Mouse (Mus musculus): ENCODE results near the gene Ercc2. TPM values are rescaled to one million over a fixed set of nuclear protein-coding genes. Genes with fewer than 3 reads are reported as not detected.

The Ercc2 gene
- polyA plus RNA-seq, 1 experiment from 2014 or later, result 5.6 TPM

- peaks cover 39% of the 10 kb centered on the region; the same call in 1 of the 2 replicates for H3K36me3 ChIP-seq (ENCODE audit: inconsistent target)
- no peak overlapping the region for H3K4me3 ChIP-seq (ENCODE audit: inconsistent target)
- 97% methylated on average over 8 of the region's 8 CpGs for WGBS (ENCODE audit: missing documents)
- no peaks in the 10 kb centered on the region for H3K79me2 ChIP-seq (ENCODE audit: inconsistent target)
- no peak overlapping the region for H3K27ac ChIP-seq
Measured at GRCm38 (mm10) chr7:19350221-19350620, 31.6 kb upstream of the Ercc2 start.

- Histone ChIP-seq H3K4me3 (ENCODE audit: inconsistent target) (no peak overlapping the region), H3K27ac (no peak overlapping the region), H3K36me3 (ENCODE audit: inconsistent target) (peaks cover 28% of the 10 kb centered on the region; the same call in 1 of the 2 replicates), H3K79me2 (ENCODE audit: inconsistent target) (no peaks in the 10 kb centered on the region)
- 98% methylated on average over 5 of the region's 5 CpGs for WGBS (ENCODE audit: missing documents)
Measured at GRCm38 (mm10) chr7:19354991-19355390, 26.8 kb upstream of the Ercc2 start.

GRCm38 (mm10) chr7:19356311-19356710 lies 25.5 kb upstream of the Ercc2 start:
- Histone ChIP-seq H3K36me3 (ENCODE audit: inconsistent target) (peaks cover 21% of the 10 kb centered on the region; the same call in 1 of the 2 replicates), H3K27ac (no peak overlapping the region), H3K4me3 (ENCODE audit: inconsistent target) (no peak overlapping the region), H3K79me2 (ENCODE audit: inconsistent target) (no peaks in the 10 kb centered on the region)
- WGBS (ENCODE audit: missing documents), result 94% methylated on average over 10 of the region's 10 CpGs

- 94% methylated on average over 25 of the region's 25 CpGs for WGBS (ENCODE audit: missing documents)
- peak overlapping the region; percentile 70; the same call in 1 of the 2 replicates for H3K4me3 ChIP-seq (ENCODE audit: inconsistent target)
- no peak overlapping the region for H3K27ac ChIP-seq
Measured at GRCm38 (mm10) chr7:19357381-19358375, 24.1 kb upstream of the Ercc2 start.

GRCm38 (mm10) chr7:19358634-19359033 lies 23.2 kb upstream of the Ercc2 start:
- H3K4me3 ChIP-seq (ENCODE audit: inconsistent target), result peak overlapping the region; percentile 70
- peak overlapping the region; percentile 85; the same call in 1 of the 2 replicates for H3K27ac ChIP-seq
- H3K79me2 ChIP-seq (ENCODE audit: inconsistent target), result no peaks in the 10 kb centered on the region
- peaks cover 8% of the 10 kb centered on the region; the same call in 1 of the 2 replicates for H3K36me3 ChIP-seq (ENCODE audit: inconsistent target)
- 10% methylated on average over 13 of the region's 13 CpGs for WGBS (ENCODE audit: missing documents)

More at GRCm38 (mm10) chr7:19357381-19358375, 24.1 kb upstream of the Ercc2 start:
- Histone ChIP-seq H3K79me2 (ENCODE audit: inconsistent target) (no peaks in the 10 kb centered on the region), H3K36me3 (ENCODE audit: inconsistent target) (peaks cover 13% of the 10 kb centered on the region; the same call in 1 of the 2 replicates)

- H3K27ac ChIP-seq, result peak within 1 kb of the TSS; percentile 85
- whole genome bisulfite sequencing (ENCODE audit: missing documents), result 0% methylated on average over 31 of the region's 31 CpGs
- peaks cover 8% of the 10 kb centered on the region; the same call in 1 of the 2 replicates for H3K36me3 ChIP-seq (ENCODE audit: inconsistent target)
- H3K4me3 ChIP-seq (ENCODE audit: inconsistent target), result peak within 1 kb of the TSS; percentile 70
- H3K79me2 ChIP-seq (ENCODE audit: inconsistent target), result no peaks in the 10 kb centered on the region
Measured at GRCm38 (mm10) chr7:19359299-19359891, 22.4 kb upstream of the Ercc2 start, which contains the start of the genes Cd3eap and Ppp1r13l. Gene Cd3eap (minus strand): TSS chr7:19359483. Gene Ppp1r13l (plus strand): TSS chr7:19359749.

GRCm38 (mm10) chr7:19359892-19360641 lies 21.7 kb upstream of the Ercc2 start:
- Histone ChIP-seq H3K4me3 (ENCODE audit: inconsistent target) (peak overlapping the region; percentile 70), H3K27ac (peak overlapping the region; percentile 85), H3K36me3 (ENCODE audit: inconsistent target) (peaks cover 2% of the 10 kb centered on the region; the same call in 1 of the 2 replicates), H3K79me2 (ENCODE audit: inconsistent target) (no peaks in the 10 kb centered on the region)
- under 1% methylated on average over 42 of the region's 45 CpGs for WGBS (ENCODE audit: missing documents)

- Histone ChIP-seq H3K36me3 (ENCODE audit: inconsistent target) (no peaks in the 10 kb centered on the region), H3K27ac (0 out of 2 replicates have a peak overlapping the region, but pooled peaks have one; percentile 4), H3K4me3 (ENCODE audit: inconsistent target) (peak overlapping the region; percentile 70), H3K79me2 (ENCODE audit: inconsistent target) (no peaks in the 10 kb centered on the region)
- WGBS (ENCODE audit: missing documents), result 1% methylated on average over 27 of the region's 27 CpGs
Measured at GRCm38 (mm10) chr7:19360944-19361343, 20.9 kb upstream of the Ercc2 start.

GRCm38 (mm10) chr7:19361720-19362119 lies 20.1 kb upstream of the Ercc2 start:
- WGBS (ENCODE audit: missing documents), result 11% methylated on average over 16 of the region's 16 CpGs
- peak overlapping the region; percentile 70 for H3K4me3 ChIP-seq (ENCODE audit: inconsistent target)
- H3K36me3 ChIP-seq (ENCODE audit: inconsistent target), result no peaks in the 10 kb centered on the region
- H3K79me2 ChIP-seq (ENCODE audit: inconsistent target), result no peaks in the 10 kb centered on the region
- 0 out of 2 replicates have a peak overlapping the region, but pooled peaks have one; percentile 4 for H3K27ac ChIP-seq

- 84% methylated on average over 4 of the region's 4 CpGs for WGBS (ENCODE audit: missing documents)
- Histone ChIP-seq H3K27ac (no peak overlapping the region), H3K4me3 (ENCODE audit: inconsistent target) (no peak overlapping the region), H3K79me2 (ENCODE audit: inconsistent target) (no peaks in the 10 kb centered on the region), H3K36me3 (ENCODE audit: inconsistent target) (no peaks in the 10 kb centered on the region)
Measured at GRCm38 (mm10) chr7:19362276-19362675, 19.5 kb upstream of the Ercc2 start.

GRCm38 (mm10) chr7:19363881-19364280 lies 17.9 kb upstream of the Ercc2 start:
- no peak overlapping the region for H3K4me3 ChIP-seq (ENCODE audit: inconsistent target)
- no peaks in the 10 kb centered on the region for H3K79me2 ChIP-seq (ENCODE audit: inconsistent target)
- H3K36me3 ChIP-seq (ENCODE audit: inconsistent target), result no peaks in the 10 kb centered on the region
- 9% methylated on average over 18 of the region's 18 CpGs for WGBS (ENCODE audit: missing documents)
- no peak overlapping the region for H3K27ac ChIP-seq

GRCm38 (mm10) chr7:19365376-19365775 lies 16.4 kb upstream of the Ercc2 start:
- WGBS (ENCODE audit: missing documents), result 77% methylated on average over 4 of the region's 4 CpGs
- H3K79me2 ChIP-seq (ENCODE audit: inconsistent target), result no peaks in the 10 kb centered on the region
- H3K27ac ChIP-seq, result no peak overlapping the region
- H3K36me3 ChIP-seq (ENCODE audit: inconsistent target), result no peaks in the 10 kb centered on the region
- H3K4me3 ChIP-seq (ENCODE audit: inconsistent target), result no peak overlapping the region

GRCm38 (mm10) chr7:19368380-19368779 lies 13.4 kb upstream of the Ercc2 start:
- Histone ChIP-seq H3K4me3 (ENCODE audit: inconsistent target) (no peak overlapping the region), H3K36me3 (ENCODE audit: inconsistent target) (no peaks in the 10 kb centered on the region), H3K79me2 (ENCODE audit: inconsistent target) (no peaks in the 10 kb centered on the region), H3K27ac (no peak overlapping the region)
- WGBS (ENCODE audit: missing documents), result 54% methylated on average over 15 of the region's 16 CpGs

- no peaks in the 10 kb centered on the region for H3K36me3 ChIP-seq (ENCODE audit: inconsistent target)
- H3K4me3 ChIP-seq (ENCODE audit: inconsistent target), result no peak overlapping the region
- no peak overlapping the region for H3K27ac ChIP-seq
- WGBS (ENCODE audit: missing documents), result 17% methylated on average over 46 of the region's 46 CpGs
- H3K79me2 ChIP-seq (ENCODE audit: inconsistent target), result no peaks in the 10 kb centered on the region
Measured at GRCm38 (mm10) chr7:19369823-19370425, 11.9 kb upstream of the Ercc2 start.
